Mouse (Mus musculus) left cerebral cortex, adult 9 months (tissue): Measurements from ENCODE around the gene M1ap.

Source experiments
- DNase-seq, 2 experiments: peaks; one replicate each; pipeline ENCODE4 v3.0.0; 2022; ENCODE audit warnings: low spot score in 2 of 2

Gene M1ap

GRCm38 (mm10) chr6:83033249-83034185, 86.8 kb downstream of the M1ap start, which contains the start of the genes Dok1 and Loxl3:
Gene Dok1 (minus strand): TSS chr6:83033471.
Gene Loxl3 (plus strand): TSS chr6:83034173.
- peak in 1 of 2 experiments; percentile 28 for DNase-seq

- DNase-seq = no peak
Observed at GRCm38 (mm10) chr6:83034463-83035055, 87.9 kb downstream of the M1ap start.

GRCm38 (mm10) chr6:83037188-83037587, 90.5 kb downstream of the M1ap start:
- DNase-seq = no peak

- peak; percentile 54 to 92 for DNase-seq
Observed at GRCm38 (mm10) chr6:83038496-83039012, 91.9 kb downstream of the M1ap start.

GRCm38 (mm10) chr6:83040601-83041000, 93.9 kb downstream of the M1ap start:
- no peak for DNase-seq

- DNase-seq = no peak
Observed at GRCm38 (mm10) chr6:83043561-83043960, 96.9 kb downstream of the M1ap start.

GRCm38 (mm10) chr6:83043993-83044392, 97.3 kb downstream of the M1ap start:
- DNase-seq = no peak

- DNase-seq = no peak
Observed at GRCm38 (mm10) chr6:83044742-83045141, 98.0 kb downstream of the M1ap start.

- no peak for DNase-seq
Observed at GRCm38 (mm10) chr6:83049367-83049766, 102.7 kb downstream of the M1ap start.

- DNase-seq = peak in 1 of 2 experiments; percentile 42
Observed at GRCm38 (mm10) chr6:83053136-83053960, 106.6 kb downstream of the M1ap start.

- peak; percentile 96 to 98 for DNase-seq
Observed at GRCm38 (mm10) chr6:83054074-83054851, 107.6 kb downstream of the M1ap start, which contains the start of gene Aup1. Gene Aup1 (plus strand): TSS chr6:83054521.

- DNase-seq = peak in 1 of 2 experiments; percentile 40
Observed at GRCm38 (mm10) chr6:83054871-83055431, 108.2 kb downstream of the M1ap start, which contains the start of gene Htra2. Gene Htra2 (minus strand): TSS chr6:83055273.

GRCm38 (mm10) chr6:83057790-83058189, 111.1 kb downstream of the M1ap start, which contains the start of gene Dqx1:
Gene Dqx1 (plus strand): TSS chr6:83057844.
- peak in 1 of 2 experiments; percentile 44 for DNase-seq

GRCm38 (mm10) chr6:83058725-83059124, 112.0 kb downstream of the M1ap start:
- no peak for DNase-seq

- DNase-seq = no peak
Observed at GRCm38 (mm10) chr6:83065995-83066394, 119.3 kb downstream of the M1ap start.

- DNase-seq = no peak
Observed at GRCm38 (mm10) chr6:83066441-83066840, 119.7 kb downstream of the M1ap start.

- no peak for DNase-seq
Observed at GRCm38 (mm10) chr6:83068221-83068620, 121.5 kb downstream of the M1ap start.

GRCm38 (mm10) chr6:83068706-83069487, 122.2 kb downstream of the M1ap start:
- no peak for DNase-seq

GRCm38 (mm10) chr6:83069488-83070246, 123.0 kb downstream of the M1ap start:
- no peak for DNase-seq
